Mouse (Mus musculus) bone marrow, adult 2 months (tissue): ENCODE measurements around the gene Hk3.

Experiments used
- CTCF ChIP-seq: fragments of 200-500 bp; IDR thresholded peaks from 2 replicates; pipeline ENCODE4 v1.5.1; 2011; ENCODE audit warnings: low read length, control low read depth; ENCODE audit not compliant: control insufficient read depth, insufficient read depth
- POLR2A ChIP-seq: fragments of 200-500 bp; IDR thresholded peaks from 2 replicates; pipeline ENCODE4 v1.6.1; 2011; ENCODE audit warnings: low read depth, mild to moderate bottlenecking, control low read depth, low read length, borderline replicate concordance; ENCODE audit not compliant: control insufficient read depth

DNA sequence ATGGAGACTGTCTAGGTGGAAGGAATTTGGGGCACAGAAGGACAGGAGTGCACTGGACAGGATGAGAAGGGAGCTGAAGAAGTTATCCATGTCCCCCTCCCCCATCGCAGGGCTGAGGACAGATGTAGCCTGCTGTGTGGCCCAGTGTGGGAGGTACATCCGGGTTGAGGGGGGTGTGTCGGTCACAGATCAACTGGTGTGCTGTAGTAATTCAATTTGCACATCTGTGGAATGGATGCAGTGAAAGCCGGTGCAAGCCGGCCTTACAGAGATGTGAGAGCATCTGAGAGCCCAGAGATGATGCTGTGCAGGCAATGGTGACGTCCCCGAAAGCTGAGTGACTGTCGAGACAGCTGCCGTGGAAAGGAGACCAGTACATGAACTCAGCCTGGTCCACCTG lies 51.7 kb downstream of the Hk3 start:
- TF ChIP-seq CTCF (no peak), POLR2A (no peak)
